Mouse (Mus musculus) myocyte (in vitro differentiated cells): ENCODE results near the gene Hnrnpab. TPM values are rescaled to one million over a fixed set of nuclear protein-coding genes. Genes with fewer than 3 reads are reported as not detected.
A peak's percentile ranks its signal among the peaks of the same experiment; 100 is the strongest.
"Not testable (repeated sequence)": the region's sequence is repeated elsewhere in the genome, so short reads cannot be mapped to it uniquely, and the experiment has no call there.

Experiments used
- H3K27me3 ChIP-seq: one replicate; pipeline ENCODE4 v1.6.1; 2011; ENCODE audit not compliant: control insufficient read depth, insufficient read depth, insufficient read length
- H3K36me3 ChIP-seq: one replicate; pipeline ENCODE4 v1.6.1; 2011; ENCODE audit not compliant: control insufficient read depth, insufficient read depth
- H3K4me2 ChIP-seq: one replicate; pipeline ENCODE4 v1.6.1; 2011; ENCODE audit warnings: low read depth, control low read depth
- H3K4me3 ChIP-seq: one replicate; pipeline ENCODE4 v1.5.1; 2011; ENCODE audit warnings: mild to moderate bottlenecking, control low read depth, moderate library complexity
- H3K79me2 ChIP-seq: one replicate; pipeline ENCODE4 v1.6.1; 2011; ENCODE audit not compliant: control insufficient read depth, insufficient read depth
- H3ac ChIP-seq: one replicate; pipeline ENCODE4 v1.6.1; 2011; ENCODE audit not compliant: control insufficient read depth, insufficient read length
- CEBPB ChIP-seq: IDR thresholded peaks from 2 replicates; pipeline ENCODE4 v1.6.1; 2011; ENCODE audit warnings: mild to moderate bottlenecking, moderate library complexity; ENCODE audit not compliant: poor library complexity, insufficient read depth, severe bottlenecking
- E2F4 ChIP-seq: IDR thresholded peaks from one replicate; pipeline ENCODE4 v1.6.1; 2011; ENCODE audit warnings: mild to moderate bottlenecking, control low read depth, moderate library complexity; ENCODE audit not compliant: insufficient read depth
- MAX ChIP-seq: IDR thresholded peaks from one replicate; pipeline ENCODE4 v1.6.1; 2011; ENCODE audit warnings: low read depth, mild to moderate bottlenecking, control low read depth
- MYOD1 ChIP-seq, 3 experiments: IDR thresholded peaks; one replicate each; pipeline ENCODE4 v1.6.1; 2011; ENCODE audit warnings: control low read depth in 2 of 3, low read depth in 2 of 3, mild to moderate bottlenecking in 2 of 3, moderate library complexity in 1 of 3; ENCODE audit not compliant: insufficient read length in 2 of 3, control insufficient read depth in 1 of 3
- MYOG ChIP-seq, 3 experiments: IDR thresholded peaks; one replicate each; pipeline ENCODE4 v1.6.1; 2011; ENCODE audit warnings: control low read depth in 2 of 3, low read depth in 2 of 3, mild to moderate bottlenecking in 2 of 3; ENCODE audit not compliant: insufficient read length in 2 of 3, control insufficient read depth in 1 of 3, insufficient read depth in 1 of 3
- POLR2A ChIP-seq: IDR thresholded peaks from one replicate; pipeline ENCODE4 v1.6.1; 2011; ENCODE audit warnings: low read depth, mild to moderate bottlenecking, control low read depth, moderate library complexity; ENCODE audit not compliant: insufficient read length
- POLR2AphosphoS2 ChIP-seq: IDR thresholded peaks from one replicate; pipeline ENCODE4 v1.6.1; 2011; ENCODE audit warnings: low read depth, control low read depth; ENCODE audit not compliant: insufficient read length
- REST ChIP-seq: IDR thresholded peaks from one replicate; pipeline ENCODE4 v1.6.1; 2011; ENCODE audit warnings: mild to moderate bottlenecking, control low read depth, moderate library complexity; ENCODE audit not compliant: insufficient read depth, insufficient read length
- SRF ChIP-seq: IDR thresholded peaks from one replicate; pipeline ENCODE4 v1.6.1; 2011; ENCODE audit warnings: low read depth; ENCODE audit not compliant: control insufficient read depth, insufficient read length
- TCF12 ChIP-seq: IDR thresholded peaks from one replicate; pipeline ENCODE4 v1.6.1; 2011; ENCODE audit warnings: mild to moderate bottlenecking, control low read depth; ENCODE audit not compliant: poor library complexity, insufficient read depth, severe bottlenecking
- TCF3 ChIP-seq: IDR thresholded peaks from one replicate; pipeline ENCODE4 v1.6.1; 2011; ENCODE audit warnings: low read depth, control low read depth; ENCODE audit not compliant: insufficient read length
- USF1 ChIP-seq: IDR thresholded peaks from one replicate; pipeline ENCODE4 v1.6.1; 2011; ENCODE audit warnings: low read depth, mild to moderate bottlenecking, control low read depth, moderate library complexity
- polyA plus RNA-seq: library from polyadenylated mRNA; unstranded; fragments of >200 nt; fragmentation: generic; extraction: Trizol; gene quantifications from one replicate; pipeline ENCODE4 v1.2.1, GENCODE M21; 2012; ENCODE audit warnings: missing spikeins

Gene Hnrnpab
- polyA plus RNA-seq, 1 experiment = 371 TPM

DNA sequence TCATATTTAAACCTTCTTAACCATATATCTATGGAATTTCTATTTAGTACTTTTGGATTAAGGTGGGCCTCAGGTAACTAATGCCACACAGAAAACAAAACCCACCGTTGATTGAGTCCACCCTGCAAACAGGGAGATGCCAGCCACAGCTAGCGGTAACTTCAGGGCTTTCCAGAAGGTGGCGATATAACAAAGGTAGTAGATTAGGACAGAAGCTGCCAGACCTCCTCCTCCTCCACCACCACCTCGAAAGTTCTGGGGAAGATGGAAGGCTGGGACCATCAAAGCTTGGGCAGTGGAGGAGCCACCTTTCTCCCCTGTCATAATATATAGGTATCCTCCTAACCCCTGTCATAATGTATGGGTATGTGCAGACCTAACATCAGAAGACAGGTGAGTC lies 11.0 kb upstream of the Hnrnpab start:
- H3K79me2 ChIP-seq = peaks cover 21% of the 10 kb centered on the region
- H3K27me3 ChIP-seq = no peaks in the 10 kb centered on the region
- no peak for TF ChIP-seq POLR2AphosphoS2
- no peak for TF ChIP-seq USF1
- no peak for TF ChIP-seq REST
- no peak for TF ChIP-seq MYOD1 (IDR thresholded peaks at IDR 0.05; ENCODE audit: control insufficient read depth in 1 of 3, insufficient read length in 2 of 3, low read depth in 2 of 3)
- TF ChIP-seq TCF3 = no peak
- no peak for TF ChIP-seq MAX
- no peak for TF ChIP-seq CEBPB
- TF ChIP-seq MYOG (IDR thresholded peaks at IDR 0.05; ENCODE audit: control insufficient read depth in 1 of 3, insufficient read depth in 1 of 3, insufficient read length in 2 of 3, low read depth in 2 of 3) = no peak
- TF ChIP-seq E2F4 = no peak
- no peak for TF ChIP-seq TCF12
- no peak for TF ChIP-seq SRF
- no peak for TF ChIP-seq POLR2A
- peaks cover 9% of the 10 kb centered on the region for H3K36me3 ChIP-seq
- H3ac ChIP-seq = no peak overlapping the region
- H3K4me3 ChIP-seq = no peak overlapping the region
- H3K4me2 ChIP-seq = no peak overlapping the region

DNA sequence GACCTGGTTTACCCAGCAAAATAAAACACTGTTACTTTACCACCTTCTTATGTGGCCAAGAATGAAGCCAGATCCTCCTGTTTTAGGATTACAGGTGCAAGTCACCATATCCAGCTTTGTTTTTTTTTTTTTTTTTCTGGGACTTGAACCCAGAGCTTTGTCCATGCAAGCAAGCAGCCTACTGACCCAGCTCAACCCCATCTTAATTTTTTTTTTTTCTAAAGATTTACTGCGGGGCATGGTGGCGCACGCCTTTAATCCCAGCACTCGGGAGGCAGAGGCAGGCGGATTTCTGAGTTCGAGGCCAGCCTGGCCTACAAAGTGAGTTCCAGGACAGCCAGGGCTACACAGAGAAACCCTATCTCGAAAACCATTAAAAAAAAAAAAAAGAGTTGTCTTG lies 9.5 kb upstream of the Hnrnpab start:
- H3K4me3 ChIP-seq = peak overlapping the region; percentile 20
- not testable (repeated sequence) for H3K36me3 ChIP-seq

DNA sequence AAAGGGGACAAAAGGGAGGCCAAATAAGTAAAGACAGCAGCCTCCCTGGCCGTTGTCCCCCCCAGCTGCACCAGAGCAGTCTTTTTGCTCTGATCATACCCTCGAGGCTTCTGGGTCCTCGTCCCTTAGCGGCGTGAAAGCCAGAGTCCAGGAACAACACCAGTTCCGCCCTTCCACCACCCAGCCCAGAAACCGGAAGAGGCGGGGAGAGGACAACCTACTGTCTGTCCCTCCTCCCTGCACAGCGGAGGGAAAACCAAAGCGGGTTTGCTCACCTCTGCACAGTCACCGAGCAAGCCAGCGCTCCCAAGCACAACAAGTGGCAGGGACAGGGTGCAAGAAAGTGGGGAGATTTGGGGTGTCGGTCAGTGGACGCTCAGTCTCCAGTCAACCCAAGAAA lies 9.0 kb upstream of the Hnrnpab start:
- Histone ChIP-seq H3K27me3 (no peaks in the 10 kb centered on the region), H3K4me3 (peak overlapping the region; percentile 20), H3K4me2 (peak overlapping the region; percentile 77), H3K36me3 (no peaks in the 10 kb centered on the region), H3K79me2 (peaks cover 8% of the 10 kb centered on the region), H3ac (peak overlapping the region; percentile 7)
- TF ChIP-seq POLR2A (peak; percentile 83), E2F4 (peak; percentile 84), POLR2AphosphoS2 (peak; percentile 90), MYOG (IDR thresholded peaks at IDR 0.05; ENCODE audit: control insufficient read depth in 1 of 3, insufficient read depth in 1 of 3, insufficient read length in 2 of 3, low read depth in 2 of 3) (no peak)

More for the DNA sequence above, 9.5 kb upstream of the Hnrnpab start:
- Histone ChIP-seq H3K79me2 (peaks cover 13% of the 10 kb centered on the region), H3K4me2 (peak overlapping the region; percentile 77)
- H3ac ChIP-seq, H3K27me3 ChIP-seq: not testable (repeated sequence)

DNA sequence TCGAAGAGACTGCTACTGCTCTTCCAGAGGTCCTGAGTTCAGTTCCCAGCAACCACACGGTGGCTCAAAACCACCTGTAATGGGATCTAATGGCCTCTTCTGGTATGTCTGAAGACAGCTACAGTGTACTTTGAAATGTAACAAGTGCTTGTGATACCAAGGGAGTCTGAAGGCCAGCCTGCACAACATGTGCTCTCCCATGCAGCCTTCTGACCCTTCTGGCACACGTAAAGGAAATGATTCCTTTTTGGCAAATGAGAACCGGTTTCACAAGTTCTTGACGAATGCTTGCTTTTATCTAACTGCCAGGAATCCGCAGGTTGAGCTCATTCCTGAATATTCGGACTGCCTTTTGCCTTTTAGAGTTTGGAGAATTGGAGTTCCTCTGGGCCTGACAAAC lies 8.5 kb upstream of the Hnrnpab start:
- H3K4me2 ChIP-seq = peak overlapping the region; percentile 77
- H3ac ChIP-seq = peak overlapping the region; percentile 7
- H3K79me2 ChIP-seq = peaks cover 4% of the 10 kb centered on the region
- TF ChIP-seq USF1 (no peak), SRF (no peak), MAX (no peak), REST (no peak), MYOD1 (IDR thresholded peaks at IDR 0.05; ENCODE audit: control insufficient read depth in 1 of 3, insufficient read length in 2 of 3, low read depth in 2 of 3) (no peak), TCF12 (no peak), POLR2AphosphoS2 (no peak)
- peak overlapping the region; percentile 20 for H3K4me3 ChIP-seq
- no peaks in the 10 kb centered on the region for H3K27me3 ChIP-seq
- no peaks in the 10 kb centered on the region for H3K36me3 ChIP-seq

DNA sequence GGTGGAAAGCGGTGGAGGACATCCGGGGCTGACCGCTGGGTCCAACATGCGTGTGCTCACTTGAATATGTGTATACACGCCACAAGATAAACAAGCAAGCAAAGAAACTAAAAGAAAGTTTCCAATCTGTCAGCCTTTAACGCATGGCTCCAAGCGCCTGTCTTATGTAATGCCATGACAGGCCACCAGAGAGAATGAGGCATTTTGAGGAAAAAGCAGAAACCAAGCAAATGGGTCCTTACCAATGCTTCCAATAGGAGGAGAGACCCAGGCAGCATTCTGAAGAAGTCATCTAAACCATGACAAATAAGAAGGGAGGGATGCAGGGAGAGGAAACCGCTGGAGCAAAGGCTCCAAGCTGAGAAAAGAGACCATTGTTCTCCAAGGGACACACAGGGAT lies 7.6 kb upstream of the Hnrnpab start:
- Histone ChIP-seq H3K36me3 (no peaks in the 10 kb centered on the region), H3K27me3 (no peaks in the 10 kb centered on the region), H3ac (no peak overlapping the region), H3K4me3 (no peak overlapping the region), H3K79me2 (no peaks in the 10 kb centered on the region), H3K4me2 (no peak overlapping the region)
- TF ChIP-seq REST (no peak), MYOG (IDR thresholded peaks at IDR 0.05; ENCODE audit: control insufficient read depth in 1 of 3, insufficient read depth in 1 of 3, insufficient read length in 2 of 3, low read depth in 2 of 3) (no peak), MAX (no peak), CEBPB (no peak), TCF12 (no peak), POLR2A (no peak), TCF3 (no peak), SRF (no peak), USF1 (no peak), MYOD1 (IDR thresholded peaks at IDR 0.05; ENCODE audit: control insufficient read depth in 1 of 3, insufficient read length in 2 of 3, low read depth in 2 of 3) (no peak), POLR2AphosphoS2 (no peak), E2F4 (no peak)

DNA sequence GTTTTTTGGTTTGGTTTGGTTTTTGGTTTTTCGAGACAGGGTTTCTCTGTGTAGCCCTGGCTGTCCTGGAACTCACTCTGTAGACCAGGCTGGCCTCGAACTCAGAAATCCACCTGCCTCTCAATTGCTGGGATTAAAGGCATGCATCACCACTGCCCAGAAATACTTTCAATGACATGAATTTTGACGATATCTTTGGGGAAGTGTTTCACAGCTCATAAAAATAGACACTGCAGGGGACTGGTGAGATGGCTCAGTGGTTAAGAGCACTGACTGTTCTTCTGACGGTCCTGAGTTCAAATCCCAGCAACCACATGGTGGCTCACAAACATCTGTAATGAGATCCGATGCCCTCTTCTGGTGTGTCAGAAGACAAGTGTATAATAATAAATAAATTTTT lies 3.3 kb upstream of the Hnrnpab start:
- not testable (repeated sequence) for H3K36me3 ChIP-seq

More for the DNA sequence above, 3.3 kb upstream of the Hnrnpab start:
- H3K79me2 ChIP-seq = peaks cover 14% of the 10 kb centered on the region
- not testable (repeated sequence) for H3K4me3 ChIP-seq, H3K27me3 ChIP-seq, H3ac ChIP-seq, H3K4me2 ChIP-seq
